Mouse (Mus musculus): ENCODE data around the gene Phgdh.

Gene Phgdh

GRCm38 (mm10) chr3:98348705-98349104 is 8.9 kb upstream of the Phgdh start:
- DNase-seq (ENCODE audit: low read depth in 2 of 2, low spot score in 2 of 2), result peak in 1 of 2 experiments; percentile 5

- DNase-seq (ENCODE audit: low read depth in 2 of 2, low spot score in 2 of 2), result peak; percentile 61 to 77
Observed at GRCm38 (mm10) chr3:98348106-98348505, 8.3 kb upstream of the Phgdh start.

- no peak for DNase-seq (ENCODE audit: low read depth in 2 of 2, low spot score in 2 of 2)
Observed at GRCm38 (mm10) chr3:98343235-98343634, 3.4 kb upstream of the Phgdh start.

DNA sequence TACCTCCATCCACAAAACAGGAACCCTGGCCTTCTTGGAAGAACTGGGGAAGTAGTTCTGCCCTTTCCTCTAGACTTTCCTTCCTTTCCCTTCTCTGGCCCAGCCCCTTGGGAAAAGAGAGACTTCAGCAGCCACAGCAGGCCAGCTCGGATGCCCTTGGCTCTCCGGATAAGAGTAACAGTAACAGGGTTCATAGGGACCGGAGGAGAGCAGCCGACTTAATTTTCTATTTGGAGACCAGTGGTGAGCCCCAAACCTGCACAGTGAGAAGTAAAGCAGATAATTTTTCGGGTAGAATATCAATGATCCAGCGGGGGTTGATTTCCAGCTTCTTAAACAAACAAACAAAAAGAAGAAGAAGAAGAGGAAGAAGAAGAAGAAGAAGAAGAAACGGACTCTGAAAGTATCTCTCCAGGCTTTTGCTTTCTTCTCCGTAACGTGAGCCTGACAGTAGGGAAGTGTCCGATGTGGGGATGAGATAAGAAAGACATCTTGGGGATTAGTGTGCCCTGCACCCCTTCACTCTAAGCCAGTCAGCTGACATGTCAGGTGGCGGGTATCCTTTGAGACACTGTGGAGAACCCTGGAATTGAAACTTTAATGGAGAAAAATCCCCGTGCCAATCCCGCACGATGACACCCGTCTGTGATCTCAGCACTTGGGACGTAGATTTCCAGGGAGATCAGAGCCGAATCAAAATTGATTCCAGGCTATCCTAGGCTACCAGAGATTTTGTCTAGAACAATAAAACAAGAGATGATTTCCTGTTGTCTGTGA is 1.2 kb upstream of the Phgdh start:
- DNase-seq (ENCODE audit: low read depth in 2 of 2, low spot score in 2 of 2), result no peak

GRCm38 (mm10) chr3:98339097-98339705 is 589 bp downstream of the Phgdh start:
- peak; percentile 31 to 40 for DNase-seq (ENCODE audit: low read depth in 2 of 2, low spot score in 2 of 2)

GRCm38 (mm10) chr3:98338584-98339041 is 1.2 kb downstream of the Phgdh start:
- DNase-seq (ENCODE audit: low read depth in 2 of 2, low spot score in 2 of 2), result no peak

DNA sequence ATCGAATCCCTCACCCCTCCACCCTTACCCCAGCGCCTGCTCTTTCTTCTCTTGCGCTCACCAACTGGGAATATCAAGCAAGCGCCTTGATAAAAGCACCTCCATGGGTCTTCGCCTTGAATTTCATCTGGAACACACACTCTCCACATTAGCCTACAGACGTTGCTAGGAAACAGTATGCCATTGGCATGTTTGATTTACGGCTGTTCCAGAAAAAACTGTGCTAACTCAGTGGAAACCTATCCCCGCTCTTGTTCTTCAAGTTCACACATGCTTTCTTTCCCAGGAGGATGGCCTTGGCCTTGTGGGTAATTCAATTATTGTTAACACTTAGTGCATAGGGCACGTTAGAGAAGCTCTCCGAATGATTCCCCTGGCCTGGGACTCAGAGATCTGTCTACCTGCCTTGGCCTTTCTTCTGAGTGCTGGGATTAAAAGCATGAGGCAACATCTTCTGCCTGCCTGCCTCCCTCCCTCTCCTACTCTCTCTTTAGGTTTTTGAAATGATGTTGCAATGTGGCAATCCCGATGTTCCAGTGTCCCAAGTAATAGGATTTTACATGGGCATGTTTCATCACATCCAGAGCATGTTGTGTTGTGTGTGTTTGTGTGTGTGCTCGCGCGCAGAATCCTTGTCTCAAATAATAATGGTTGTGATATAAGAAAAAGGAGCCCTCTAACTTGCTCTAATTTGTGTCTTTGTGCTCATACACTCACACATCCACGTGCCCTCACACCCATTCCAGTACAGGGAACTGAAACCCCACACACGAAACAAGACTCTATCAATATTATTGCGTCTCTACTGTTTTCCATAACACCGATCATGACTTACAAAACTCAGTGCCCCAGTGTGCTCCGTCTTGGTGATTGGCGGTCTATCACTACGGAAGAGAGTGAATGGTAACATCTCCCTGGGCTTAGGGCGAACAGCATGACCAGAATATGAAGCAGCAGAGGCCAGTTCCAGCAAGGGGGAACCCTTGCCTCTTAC is 2.8 kb downstream of the Phgdh start:
- DNase-seq (ENCODE audit: low read depth in 2 of 2, low spot score in 2 of 2), result no peak

DNA sequence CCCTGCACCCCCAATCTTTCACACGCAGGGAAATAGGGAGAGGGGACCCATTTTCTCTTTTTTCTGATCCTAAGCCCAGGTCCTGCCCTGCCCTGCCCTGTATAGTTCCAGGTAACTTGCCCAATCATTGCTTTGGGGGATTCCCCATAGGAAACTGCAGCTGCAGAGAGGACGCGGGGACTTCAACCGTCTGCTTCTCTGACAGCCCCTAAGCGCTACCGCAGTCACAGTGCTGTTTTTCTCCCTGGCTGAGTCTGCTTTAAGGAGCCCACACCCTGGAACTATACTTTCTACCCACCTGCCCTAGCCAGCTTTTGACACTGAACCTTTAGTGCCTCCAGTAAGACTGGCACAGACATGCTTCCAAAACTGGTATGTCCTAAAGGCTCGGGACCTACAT is 3.9 kb downstream of the Phgdh start:
- no peak for DNase-seq (ENCODE audit: low read depth in 2 of 2, low spot score in 2 of 2)

- DNase-seq (ENCODE audit: low read depth in 2 of 2, low spot score in 2 of 2), result no peak
Observed at GRCm38 (mm10) chr3:98335331-98335730, 4.5 kb downstream of the Phgdh start.

GRCm38 (mm10) chr3:98334010-98334409 is 5.8 kb downstream of the Phgdh start:
- DNase-seq (ENCODE audit: low read depth in 2 of 2, low spot score in 2 of 2), result no peak

DNA sequence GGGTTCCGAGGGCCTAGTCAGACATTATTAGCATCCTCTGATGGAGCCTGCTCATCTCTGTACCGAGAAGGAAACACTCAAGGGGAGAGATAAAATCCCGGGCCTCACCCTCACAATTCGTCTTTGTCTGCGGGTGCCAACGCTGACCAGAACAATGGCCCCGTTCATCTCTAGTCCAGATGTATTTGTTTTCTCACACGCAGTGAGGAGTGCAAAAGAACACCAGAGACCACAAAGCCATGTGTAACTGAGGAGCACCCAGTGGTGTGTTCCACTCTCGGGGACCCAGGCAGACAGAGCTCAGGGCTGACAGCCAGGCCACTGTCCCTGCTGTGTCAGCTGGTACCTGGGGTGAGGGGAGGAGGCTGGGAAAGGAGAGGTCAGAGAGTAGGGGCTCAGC is 15.6 kb downstream of the Phgdh start:
- no peak for DNase-seq (ENCODE audit: low read depth in 2 of 2, low spot score in 2 of 2)

DNA sequence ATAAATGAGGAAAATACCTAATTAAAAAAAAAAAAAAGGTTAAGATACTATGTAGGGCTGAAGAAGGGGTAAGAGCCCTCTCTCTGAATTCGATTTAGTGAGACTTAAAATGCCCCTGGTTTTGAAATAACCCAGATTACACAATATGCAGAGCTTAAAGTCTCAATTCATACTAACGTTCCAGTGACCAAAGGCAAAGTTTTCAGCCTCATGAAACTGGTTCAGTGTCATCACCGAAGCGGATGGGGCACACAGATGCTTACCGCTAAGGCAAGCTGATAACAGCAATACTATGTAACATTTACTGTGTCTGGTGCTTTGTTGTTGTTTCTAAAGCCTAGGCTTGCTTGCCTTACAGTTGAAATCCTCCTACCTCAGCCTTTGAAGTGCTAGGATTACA is 17.6 kb downstream of the Phgdh start:
- DNase-seq (ENCODE audit: low read depth in 2 of 2, low spot score in 2 of 2), result no peak

DNA sequence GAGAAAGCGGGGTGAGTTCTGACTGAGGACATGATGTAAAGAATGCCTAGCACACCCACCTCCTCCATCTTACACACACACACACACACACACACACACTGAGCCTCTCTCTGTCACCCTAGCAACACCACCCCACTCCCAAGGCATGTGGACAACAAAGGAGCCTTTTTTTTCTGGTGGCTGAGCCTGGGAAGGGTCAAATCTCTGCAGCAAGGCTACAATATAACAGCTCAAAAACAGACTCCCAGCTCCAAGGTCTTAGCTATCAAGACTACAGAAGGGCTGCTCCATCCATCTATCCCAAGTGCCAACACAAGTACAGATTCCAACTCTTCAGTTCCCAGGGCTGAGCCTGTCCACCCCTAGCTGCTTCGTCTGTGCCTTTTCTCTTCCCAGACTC is 20.6 kb downstream of the Phgdh start:
- DNase-seq (ENCODE audit: low read depth in 2 of 2, low spot score in 2 of 2), result no peak

DNA sequence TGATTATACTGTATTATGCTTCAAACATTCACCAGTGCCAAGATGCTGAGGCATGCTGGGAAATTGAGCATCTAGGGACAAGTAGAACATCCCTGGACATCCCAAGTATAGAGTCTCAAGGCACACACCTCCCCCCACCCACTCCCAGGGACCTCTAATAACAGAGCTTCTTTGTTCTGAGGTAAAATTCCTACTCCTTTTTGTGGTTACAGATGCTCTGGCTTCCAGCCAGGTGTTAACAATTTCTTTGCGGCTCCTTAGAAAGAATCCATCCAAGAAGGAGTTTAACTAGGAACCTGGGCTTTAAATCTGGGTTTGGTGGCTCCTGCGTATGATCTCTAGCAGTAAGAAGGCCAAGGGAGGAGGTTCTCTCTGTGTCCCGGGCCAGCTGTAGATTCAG is 22.6 kb downstream of the Phgdh start:
- no peak for DNase-seq (ENCODE audit: low read depth in 2 of 2, low spot score in 2 of 2)

DNA sequence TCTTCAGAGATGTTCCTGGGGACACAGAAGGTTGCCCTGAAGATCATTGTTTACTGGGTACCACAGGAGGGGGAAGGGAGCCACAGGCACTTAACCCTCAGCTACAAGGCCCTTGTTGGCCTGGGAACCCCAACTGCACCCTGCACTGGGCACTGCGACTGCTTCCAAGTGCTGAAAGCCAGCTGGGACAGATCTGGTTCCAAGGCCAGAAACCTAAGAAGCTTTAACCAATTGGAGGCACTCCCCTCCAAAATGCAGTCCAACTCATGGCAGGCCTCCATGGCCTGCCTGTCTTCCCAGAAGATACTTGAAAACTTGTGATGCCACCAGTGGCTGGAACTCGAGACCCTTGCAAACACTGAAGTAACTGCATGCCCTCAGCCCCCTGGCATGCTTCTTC is 24.6 kb downstream of the Phgdh start:
- DNase-seq (ENCODE audit: low read depth in 2 of 2, low spot score in 2 of 2), result no peak

DNA sequence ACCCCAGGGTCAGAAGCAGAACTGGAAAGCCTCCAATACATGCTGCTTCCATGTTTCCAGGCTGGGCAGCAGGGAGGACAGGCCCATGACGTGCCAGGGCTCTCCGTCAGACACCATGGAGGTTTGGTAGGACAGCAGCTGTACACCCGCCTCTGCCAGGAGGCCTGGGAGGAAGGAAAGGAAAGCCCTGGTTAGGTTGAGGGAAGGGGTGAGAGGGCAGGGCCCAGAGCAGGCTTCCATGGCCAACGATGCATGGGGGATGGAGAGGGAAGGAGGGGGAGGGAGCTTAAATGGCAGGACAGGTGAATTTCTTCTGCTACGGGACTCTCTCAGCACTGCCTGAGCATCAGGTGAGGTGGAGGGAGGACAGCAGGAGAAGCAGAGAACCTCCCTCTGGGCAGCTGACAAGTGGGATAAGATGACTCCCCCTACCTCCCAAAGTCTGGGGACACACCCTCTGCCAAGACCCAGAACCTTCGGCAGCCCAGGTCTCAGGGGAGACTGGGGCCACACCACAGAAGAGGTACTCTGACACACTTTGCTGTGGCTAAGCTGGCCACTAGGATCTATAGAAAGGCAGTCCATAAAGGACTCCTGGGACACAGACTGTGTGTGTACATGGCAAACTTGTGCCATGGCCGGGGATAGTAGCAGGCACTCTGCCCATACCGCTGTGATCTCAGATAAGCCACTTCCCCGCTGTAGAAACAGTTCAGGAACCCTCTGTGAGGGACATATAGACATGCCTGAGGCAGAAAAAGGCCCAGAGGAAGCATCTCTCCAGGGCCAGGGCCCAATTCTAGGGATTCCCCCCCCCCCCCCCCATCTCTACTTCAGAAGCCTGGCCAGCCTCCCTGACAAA is 26.3 kb downstream of the Phgdh start:
- no peak for DNase-seq (ENCODE audit: low read depth in 2 of 2, low spot score in 2 of 2)

DNA sequence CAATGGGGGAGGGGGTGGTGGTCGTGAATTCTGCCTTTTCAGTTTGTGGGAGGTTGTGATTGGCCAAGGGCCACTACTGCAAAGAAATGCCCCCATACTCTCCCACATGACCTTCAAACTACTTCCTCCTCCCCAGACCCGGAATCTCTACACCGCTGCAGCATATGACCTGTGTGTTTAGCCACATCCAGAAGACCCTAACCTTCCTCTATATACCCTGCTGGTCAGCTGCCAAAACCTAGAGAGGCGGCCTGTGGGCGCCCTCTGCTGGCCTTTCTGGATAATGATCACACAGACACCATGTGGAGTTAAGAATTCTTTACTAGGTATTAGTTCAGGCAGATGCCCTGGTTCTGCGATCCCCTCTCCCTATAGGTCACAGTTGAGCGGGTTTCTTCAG is 26.9 kb downstream of the Phgdh start:
- DNase-seq (ENCODE audit: low read depth in 2 of 2, low spot score in 2 of 2), result peak in 1 of 2 experiments; percentile 28

DNA sequence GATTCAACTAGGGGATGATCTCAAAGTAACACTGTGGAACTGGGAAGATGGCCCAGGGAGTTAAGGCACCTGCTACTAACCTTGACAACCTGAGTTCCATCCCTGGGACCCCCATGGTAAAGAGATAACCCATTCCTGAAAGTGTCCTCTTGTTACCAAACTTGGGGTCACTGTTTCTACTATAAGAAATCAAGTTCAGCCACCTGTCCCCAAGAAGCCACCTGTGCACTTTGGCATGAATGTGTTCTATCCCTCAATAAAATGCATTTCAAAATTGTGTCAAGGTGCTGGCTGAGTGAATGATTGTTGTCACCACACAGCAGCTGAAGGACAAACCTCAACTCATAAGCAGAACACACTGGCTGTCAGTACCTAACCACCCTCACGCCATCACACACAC is 29.3 kb downstream of the Phgdh start:
- no peak for DNase-seq (ENCODE audit: low read depth in 2 of 2, low spot score in 2 of 2)

GRCm38 (mm10) chr3:98308606-98309005 is 31.2 kb downstream of the Phgdh start:
- DNase-seq (ENCODE audit: low read depth in 2 of 2, low spot score in 2 of 2), result no peak

- no peak for DNase-seq (ENCODE audit: low read depth in 2 of 2, low spot score in 2 of 2)
Observed at GRCm38 (mm10) chr3:98301761-98302160, 38.0 kb downstream of the Phgdh start.

- no peak for DNase-seq (ENCODE audit: low read depth in 2 of 2, low spot score in 2 of 2)
Observed at GRCm38 (mm10) chr3:98300266-98300665, 39.5 kb downstream of the Phgdh start.
